Mouse (Mus musculus) gastrocnemius, postnatal 14 days (tissue): ENCODE measurements at regions not wholly inside any gene's neighbourhood (a gene's known extent, or its start where the extent isn't known, plus 50 kb on each side); places are given as distances from the start of the nearest gene placed in this dataset.
"Not testable (repeated sequence)": the region's sequence is repeated elsewhere in the genome, so short reads cannot be mapped to it uniquely, and the experiment has no call there.

Experiments used
- DNase-seq: peaks from one replicate; pipeline ENCODE4 v3.0.0; 2021; ENCODE audit warnings: mixed read lengths
- intact Hi-C: fragments of 180-260 bp; cut with DNase I; formaldehyde crosslinking; loops from one replicate; pipeline ENCODE4 v1.15.1; 2025; ENCODE audit warnings: low total_unique reads

GRCm38 (mm10) chr12:22156467-22157037 is 739.1 kb upstream of the Ywhaq start:
- intact Hi-C loops: not testable (repeated sequence)
- peak; percentile 20 for DNase-seq

- DNase-seq, intact Hi-C loops: not testable (repeated sequence)
Observed at GRCm38 (mm10) chr12:22155341-22155740, 737.9 kb upstream of the Ywhaq start.
